Mouse (Mus musculus): Measurements from ENCODE around the gene Aagab. TPM values are rescaled to one million over a fixed set of nuclear protein-coding genes. Genes with fewer than 3 reads are reported as not detected.

Gene Aagab
- polyA plus RNA-seq (2016; fragmentation: Nextera tagmentation; extraction: Ambion mirVana): 27.8 and 28.0 TPM in 2 replicates

DNA sequence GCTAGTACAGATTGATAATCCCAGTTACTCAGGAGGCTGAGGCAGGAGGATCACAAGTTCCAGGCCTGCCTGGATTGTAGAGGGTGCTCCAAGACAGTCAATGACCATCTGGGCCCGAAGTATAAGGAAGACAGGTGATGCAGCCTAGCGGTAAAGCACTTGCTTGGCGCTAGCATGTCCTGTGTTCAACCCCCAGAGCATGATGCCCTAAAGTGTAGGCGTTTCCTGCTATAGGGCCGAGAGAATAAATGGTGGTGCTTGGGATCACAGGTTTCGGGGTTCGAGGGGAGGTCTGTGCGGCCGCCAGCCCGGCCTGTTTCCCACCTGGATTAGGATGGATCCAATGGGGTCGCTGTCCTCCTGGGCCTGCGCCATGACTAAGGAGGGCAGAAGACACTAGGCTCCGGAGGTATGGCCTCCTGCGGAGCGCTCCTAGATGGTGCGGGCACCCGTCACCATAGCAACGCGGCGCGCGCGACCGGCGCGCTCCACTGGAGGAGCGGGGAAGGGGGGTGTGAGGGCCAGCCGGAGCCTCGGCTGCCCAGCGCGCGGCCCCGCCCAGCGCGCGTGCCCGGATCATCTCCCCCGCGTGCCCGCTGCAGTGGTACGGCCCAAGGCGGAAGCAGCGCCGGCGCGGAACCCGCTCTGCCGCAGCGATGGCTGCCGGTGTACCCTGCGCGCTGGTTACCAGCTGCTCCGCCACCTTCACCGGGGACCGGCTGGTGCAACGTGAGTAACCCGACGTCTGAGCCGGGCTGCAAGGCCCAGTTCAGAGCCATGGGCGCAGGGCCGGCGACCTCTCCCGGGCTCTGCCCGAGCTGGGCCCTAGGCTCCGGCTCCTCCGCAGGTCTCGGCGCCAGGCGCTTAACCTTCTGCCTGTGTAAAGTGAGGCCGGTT is at the start of gene Aagab, which contains the start of gene Iqch:
Gene Aagab, plus strand, starts transcription at position 618 of the 897 bp plus-strand sequence.
Gene Iqch, minus strand, starts transcription at position 451 of the 897 bp plus-strand sequence.
- 2% methylated on average over 70 of the region's 70 CpGs for WGBS
- Histone ChIP-seq H3K9me3 (no peaks in the 10 kb centered on the region), H3K4me3 (peak within 1 kb of the TSS; percentile 95), H3K27ac (peak within 1 kb of the TSS; percentile 91), H3K36me3 (no peaks in the 10 kb centered on the region), H3K4me1 (peaks cover 31% of the 10 kb centered on the region), H3K27me3 (ENCODE audit: insufficient read depth, poor library complexity, severe bottlenecking) (no peaks in the 10 kb centered on the region)
- DNase-seq (ENCODE audit: low spot score): peak; percentile 94

DNA sequence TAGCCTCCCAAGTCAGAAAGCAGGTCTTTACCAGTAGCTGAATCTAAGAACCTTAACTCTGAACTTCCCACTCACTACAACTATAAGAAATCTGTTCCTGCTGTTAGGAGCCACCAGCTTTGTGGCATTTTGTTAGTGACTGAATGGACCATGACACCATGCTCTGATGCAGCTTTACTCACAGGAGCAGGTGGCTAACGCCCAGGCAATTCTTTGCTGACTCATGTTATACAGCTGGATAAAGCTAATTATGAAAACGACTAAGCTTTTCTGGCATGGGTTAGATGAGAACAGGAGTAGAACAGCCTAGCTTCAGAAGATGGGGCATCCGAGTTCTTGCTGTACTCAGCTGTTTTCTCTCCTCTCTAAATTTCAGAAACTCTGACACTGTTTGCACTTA is 48.8 kb upstream of the Aagab start:
- H3K9me3 ChIP-seq: no peaks in the 10 kb centered on the region
- no peaks in the 10 kb centered on the region for H3K36me3 ChIP-seq
- no peaks in the 10 kb centered on the region for H3K27me3 ChIP-seq (ENCODE audit: insufficient read depth, poor library complexity, severe bottlenecking)
- WGBS: 73% methylated on average over 3 of the region's 3 CpGs
- H3K4me3 ChIP-seq: no peak overlapping the region
- DNase-seq (ENCODE audit: low spot score): no peak
- peaks cover 13% of the 10 kb centered on the region for H3K4me1 ChIP-seq
- no peak overlapping the region for H3K27ac ChIP-seq

DNA sequence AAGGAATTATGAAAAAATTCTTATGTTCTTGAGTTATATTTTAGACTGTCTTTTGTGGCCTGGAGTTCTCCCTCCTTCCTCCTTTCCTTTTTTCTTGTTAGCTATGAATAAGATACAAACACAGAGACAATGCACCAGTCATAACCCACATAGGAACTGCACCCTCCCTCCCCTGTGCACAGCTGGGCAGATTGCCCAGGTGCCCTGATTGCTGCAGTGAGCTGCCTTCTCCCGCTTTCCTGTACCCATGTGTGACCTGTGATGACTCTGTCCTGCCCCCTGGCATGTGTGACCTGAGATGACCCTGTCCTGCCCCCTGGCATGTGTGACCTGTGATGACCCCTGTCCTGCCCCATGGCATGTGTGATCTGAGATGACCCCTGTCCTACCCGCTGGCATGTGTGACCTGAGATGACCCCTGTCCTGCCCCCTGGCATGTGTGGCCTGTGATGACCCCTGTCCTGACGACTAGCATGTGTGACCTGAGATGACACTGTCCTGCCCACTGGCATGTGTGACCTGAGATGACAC is 46.9 kb upstream of the Aagab start:
- Histone ChIP-seq H3K27me3 (ENCODE audit: insufficient read depth, poor library complexity, severe bottlenecking) (no peaks in the 10 kb centered on the region), H3K4me1 (0 out of 2 replicates have a peak, but pooled peaks cover 3% of the 10 kb centered on the region), H3K4me3 (no peak overlapping the region), H3K9me3 (no peaks in the 10 kb centered on the region), H3K36me3 (no peaks in the 10 kb centered on the region), H3K27ac (no peak overlapping the region)
- 66% methylated on average over 3 of the region's 3 CpGs for WGBS
- no peak for DNase-seq (ENCODE audit: low spot score)

DNA sequence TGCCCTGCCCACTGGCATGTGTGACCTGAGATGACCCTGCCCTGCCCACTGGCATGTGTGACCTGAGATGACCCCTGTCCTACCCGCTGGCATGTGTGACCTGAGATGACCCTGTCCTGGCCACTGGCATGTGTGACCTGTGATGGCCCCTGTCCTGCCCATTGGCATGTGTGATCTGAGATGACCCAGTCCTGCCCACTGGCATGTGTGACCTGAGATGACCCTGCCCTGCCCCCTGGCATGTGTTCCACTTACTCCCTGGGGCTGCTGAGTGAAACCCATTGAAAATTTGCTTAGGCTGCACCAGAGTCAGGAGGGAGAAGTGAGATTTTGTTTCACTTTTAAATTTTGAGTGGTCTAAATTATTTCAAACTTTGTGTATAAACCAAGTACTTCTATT is 46.1 kb upstream of the Aagab start:
- no peak overlapping the region for H3K4me3 ChIP-seq
- 60% methylated on average over 1 of the region's 1 CpGs for WGBS
- no peaks in the 10 kb centered on the region for H3K36me3 ChIP-seq
- no peaks in the 10 kb centered on the region for H3K9me3 ChIP-seq
- no peak overlapping the region for H3K27ac ChIP-seq
- DNase-seq (ENCODE audit: low spot score): no peak
- H3K4me1 ChIP-seq: 0 out of 2 replicates have a peak, but pooled peaks cover 3% of the 10 kb centered on the region
- H3K27me3 ChIP-seq (ENCODE audit: insufficient read depth, poor library complexity, severe bottlenecking): no peaks in the 10 kb centered on the region

DNA sequence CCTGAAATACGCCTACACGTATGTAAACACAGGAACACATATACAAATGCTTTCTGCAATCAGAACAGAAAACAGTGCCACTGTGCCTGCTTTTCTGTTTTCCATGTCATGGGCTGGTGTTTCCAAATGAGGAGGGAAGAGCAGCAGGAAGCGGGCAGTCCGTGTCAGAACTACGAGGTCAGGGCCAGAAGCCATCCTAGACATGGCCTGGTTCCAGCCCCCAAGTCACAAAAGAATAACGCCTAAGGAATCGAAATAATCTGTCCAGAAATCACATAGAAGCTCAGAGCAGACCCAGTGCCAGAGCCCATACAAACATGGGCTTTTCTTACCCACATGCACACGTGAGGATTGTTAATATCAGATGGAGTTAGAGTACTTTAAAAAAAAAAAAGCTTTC is 45.5 kb upstream of the Aagab start:
- no peaks in the 10 kb centered on the region for H3K9me3 ChIP-seq

DNA sequence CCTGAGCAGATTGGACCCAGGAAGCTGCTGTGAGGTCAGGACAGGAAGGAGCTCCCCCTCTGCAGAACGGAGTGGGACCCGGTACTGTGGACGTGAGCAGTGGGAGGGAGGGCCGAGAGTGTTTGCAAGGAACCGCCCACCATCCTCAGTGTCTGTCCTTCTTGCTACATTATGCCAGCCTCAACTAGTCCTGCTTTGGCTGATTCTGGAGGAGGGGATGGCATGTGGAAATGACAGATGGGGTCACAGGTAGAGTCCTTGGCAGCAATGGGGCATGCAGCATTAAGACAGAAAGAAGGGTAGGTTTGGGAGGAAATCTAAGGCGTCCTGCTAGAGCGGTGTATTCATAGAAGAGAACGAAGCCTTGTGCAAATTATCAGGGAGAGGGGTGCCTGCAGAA is 40.5 kb upstream of the Aagab start:
- no peaks in the 10 kb centered on the region for H3K27me3 ChIP-seq (ENCODE audit: insufficient read depth, poor library complexity, severe bottlenecking)
- DNase-seq (ENCODE audit: low spot score): no peak
- no peak overlapping the region for H3K27ac ChIP-seq
- no peak overlapping the region for H3K4me3 ChIP-seq
- WGBS: 67% methylated on average over 8 of the region's 8 CpGs
- H3K9me3 ChIP-seq: no peaks in the 10 kb centered on the region
- H3K4me1 ChIP-seq: peaks cover 5% of the 10 kb centered on the region; the same call in 1 of the 2 replicates
- no peaks in the 10 kb centered on the region for H3K36me3 ChIP-seq

More for the DNA sequence above, 45.5 kb upstream of the Aagab start:
- DNase-seq (ENCODE audit: low spot score): no peak
- Histone ChIP-seq H3K36me3 (no peaks in the 10 kb centered on the region), H3K27ac (no peak overlapping the region), H3K27me3 (ENCODE audit: insufficient read depth, poor library complexity, severe bottlenecking) (no peaks in the 10 kb centered on the region), H3K4me1 (peaks cover 5% of the 10 kb centered on the region; the same call in 1 of the 2 replicates), H3K4me3 (no peak overlapping the region)
- WGBS: 83% methylated on average over 8 of the region's 8 CpGs

DNA sequence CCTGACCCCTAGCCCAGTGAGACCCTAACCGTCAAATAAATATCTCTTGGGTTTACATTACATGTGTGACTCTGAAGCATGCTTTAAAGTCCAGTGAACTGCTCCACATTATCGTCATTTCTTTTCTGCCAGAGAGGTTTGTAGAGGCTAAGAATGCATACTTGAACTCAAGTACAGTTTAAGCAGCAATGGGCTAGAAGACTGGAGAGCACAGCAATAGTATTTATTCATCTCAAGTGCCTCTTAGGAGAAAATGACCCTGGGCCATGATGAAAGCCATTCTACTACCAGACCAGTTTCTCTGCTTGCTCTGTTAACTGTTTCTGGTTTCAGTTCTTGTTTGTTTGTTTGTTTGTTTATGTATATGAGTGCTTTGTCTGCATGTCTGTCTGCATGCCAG is 39.0 kb upstream of the Aagab start:
- Histone ChIP-seq H3K27me3 (ENCODE audit: insufficient read depth, poor library complexity, severe bottlenecking) (no peaks in the 10 kb centered on the region), H3K36me3 (no peaks in the 10 kb centered on the region), H3K27ac (no peak overlapping the region), H3K4me3 (no peak overlapping the region), H3K4me1 (peaks cover 10% of the 10 kb centered on the region), H3K9me3 (no peaks in the 10 kb centered on the region)
- 71% methylated on average over 2 of the region's 2 CpGs for WGBS
- no peak for DNase-seq (ENCODE audit: low spot score)

DNA sequence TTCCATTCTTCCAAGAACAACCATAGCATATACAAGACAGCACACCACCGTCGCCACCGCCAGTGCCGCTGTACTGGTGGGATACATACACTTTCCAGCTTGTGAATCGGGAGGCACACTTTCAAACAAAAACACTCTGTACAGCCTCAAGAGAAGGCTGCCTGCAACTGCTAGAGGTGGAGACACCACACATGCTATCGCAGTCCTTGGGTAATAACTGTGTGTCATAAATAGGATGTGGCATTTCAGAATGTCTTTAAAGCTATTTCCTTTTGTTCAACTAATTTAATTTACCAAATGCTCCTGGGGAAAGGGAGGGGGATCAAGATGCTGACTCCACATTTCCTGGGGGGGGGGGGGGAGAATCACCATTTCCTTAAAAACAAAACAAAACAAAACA is 34.1 kb upstream of the Aagab start:
- H3K4me3 ChIP-seq: no peak overlapping the region
- no peaks in the 10 kb centered on the region for H3K36me3 ChIP-seq
- H3K4me1 ChIP-seq: peaks cover 17% of the 10 kb centered on the region
- 88% methylated on average over 6 of the region's 6 CpGs for WGBS
- H3K9me3 ChIP-seq: no peaks in the 10 kb centered on the region
- no peaks in the 10 kb centered on the region for H3K27me3 ChIP-seq (ENCODE audit: insufficient read depth, poor library complexity, severe bottlenecking)
- H3K27ac ChIP-seq: no peak overlapping the region
- no peak for DNase-seq (ENCODE audit: low spot score)

DNA sequence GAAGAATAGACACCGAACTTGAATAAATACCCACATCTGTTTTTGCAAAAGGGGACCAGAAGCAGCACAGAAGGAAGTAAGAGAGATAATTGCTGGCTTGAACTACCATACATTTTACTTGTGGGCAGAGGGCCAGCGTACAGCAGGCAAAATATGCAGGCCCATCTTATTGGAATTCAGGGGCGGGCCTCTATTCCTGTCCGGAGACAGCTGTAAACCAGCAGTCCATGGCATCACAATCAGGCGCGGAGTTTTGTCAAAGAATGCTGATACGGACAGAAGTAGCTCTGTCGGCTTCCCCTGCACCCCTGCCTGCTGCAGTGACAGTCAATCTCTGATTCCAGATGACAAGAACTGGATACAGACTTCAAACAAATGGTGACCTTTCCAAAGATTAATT is 33.7 kb upstream of the Aagab start:
- peaks cover 17% of the 10 kb centered on the region for H3K4me1 ChIP-seq
- peak; percentile 79 for DNase-seq (ENCODE audit: low spot score)

DNA sequence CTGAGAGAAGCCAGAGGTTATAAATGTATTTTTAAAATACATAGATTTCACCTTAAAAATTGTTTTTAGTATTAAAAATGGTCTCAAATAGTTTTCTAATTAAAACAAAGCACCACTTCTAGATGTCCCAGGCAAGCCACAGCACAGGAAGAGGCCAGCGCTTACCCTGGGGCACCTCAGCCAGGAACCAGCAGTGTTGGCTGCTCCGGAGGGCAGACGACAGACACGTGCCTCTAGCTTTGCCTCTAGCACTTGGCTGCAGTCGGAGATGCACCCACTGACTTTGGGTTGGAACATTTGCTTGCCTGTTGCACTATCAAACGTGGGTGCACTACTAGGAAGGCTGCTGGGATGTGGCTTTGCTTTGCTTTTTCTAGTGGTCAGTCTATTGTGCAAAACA is 30.6 kb upstream of the Aagab start:
- Histone ChIP-seq H3K4me3 (no peak overlapping the region), H3K9me3 (no peaks in the 10 kb centered on the region), H3K27ac (no peak overlapping the region), H3K27me3 (ENCODE audit: insufficient read depth, poor library complexity, severe bottlenecking) (no peaks in the 10 kb centered on the region), H3K36me3 (no peaks in the 10 kb centered on the region), H3K4me1 (peaks cover 17% of the 10 kb centered on the region)
- no peak for DNase-seq (ENCODE audit: low spot score)
- 23% methylated on average over 6 of the region's 6 CpGs for WGBS

More for the DNA sequence above, 33.7 kb upstream of the Aagab start:
- 20% methylated on average over 8 of the region's 8 CpGs for WGBS
- Histone ChIP-seq H3K27ac (no peak overlapping the region), H3K9me3 (no peaks in the 10 kb centered on the region), H3K4me3 (no peak overlapping the region), H3K27me3 (ENCODE audit: insufficient read depth, poor library complexity, severe bottlenecking) (no peaks in the 10 kb centered on the region), H3K36me3 (no peaks in the 10 kb centered on the region)

DNA sequence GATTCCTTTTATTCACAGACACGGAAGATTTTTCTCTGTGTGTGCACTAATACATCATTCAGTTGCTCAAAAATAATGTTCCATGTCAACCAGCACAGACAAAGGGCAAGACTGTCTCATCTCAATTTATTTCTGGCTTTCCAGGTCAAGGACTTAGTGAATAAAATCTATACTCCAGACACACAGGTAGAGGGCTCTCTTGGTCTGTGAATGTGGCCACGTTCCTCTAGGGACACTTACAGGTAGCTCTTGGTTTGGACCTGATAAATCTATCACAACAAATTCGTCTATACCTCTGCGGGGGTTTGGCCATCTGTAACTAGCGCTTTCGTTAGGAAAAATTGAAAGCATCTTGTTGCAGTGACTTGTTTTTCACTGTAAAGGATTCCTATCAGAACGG is 29.6 kb upstream of the Aagab start:
- H3K36me3 ChIP-seq: no peaks in the 10 kb centered on the region
- no peaks in the 10 kb centered on the region; the same call in 1 of the 2 replicates for H3K27me3 ChIP-seq (ENCODE audit: insufficient read depth, poor library complexity, severe bottlenecking)
- H3K4me1 ChIP-seq: peaks cover 17% of the 10 kb centered on the region
- DNase-seq (ENCODE audit: low spot score): no peak
- no peaks in the 10 kb centered on the region for H3K9me3 ChIP-seq
- 76% methylated on average over 7 of the region's 7 CpGs for WGBS
- H3K27ac ChIP-seq: no peak overlapping the region
- no peak overlapping the region for H3K4me3 ChIP-seq

DNA sequence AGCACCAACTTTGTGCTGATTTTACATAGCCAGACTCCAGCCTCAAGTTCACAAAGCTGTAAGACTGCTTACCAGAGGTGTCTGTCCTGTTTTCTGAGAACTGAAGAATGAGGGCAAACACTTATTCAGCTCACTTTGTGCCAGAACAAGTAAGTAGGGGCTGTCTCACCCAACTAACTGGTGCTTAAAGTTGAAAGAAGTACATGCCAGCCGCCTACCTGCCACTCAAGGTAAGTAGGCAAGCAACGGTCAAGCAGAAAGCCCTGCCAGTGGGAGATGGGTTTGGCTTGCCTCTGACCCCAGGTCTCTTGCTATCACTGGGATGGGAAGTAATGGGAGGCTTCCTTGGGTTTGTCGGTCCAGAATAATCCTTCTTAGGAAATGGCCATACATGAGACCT is 25.0 kb upstream of the Aagab start:
- WGBS: 83% methylated on average over 3 of the region's 3 CpGs
- Histone ChIP-seq H3K9me3 (no peaks in the 10 kb centered on the region), H3K4me3 (no peak overlapping the region), H3K27me3 (ENCODE audit: insufficient read depth, poor library complexity, severe bottlenecking) (no peaks in the 10 kb centered on the region; the same call in 1 of the 2 replicates), H3K36me3 (no peaks in the 10 kb centered on the region), H3K4me1 (peaks cover 6% of the 10 kb centered on the region; the same call in 1 of the 2 replicates), H3K27ac (no peak overlapping the region)
- no peak for DNase-seq (ENCODE audit: low spot score)

DNA sequence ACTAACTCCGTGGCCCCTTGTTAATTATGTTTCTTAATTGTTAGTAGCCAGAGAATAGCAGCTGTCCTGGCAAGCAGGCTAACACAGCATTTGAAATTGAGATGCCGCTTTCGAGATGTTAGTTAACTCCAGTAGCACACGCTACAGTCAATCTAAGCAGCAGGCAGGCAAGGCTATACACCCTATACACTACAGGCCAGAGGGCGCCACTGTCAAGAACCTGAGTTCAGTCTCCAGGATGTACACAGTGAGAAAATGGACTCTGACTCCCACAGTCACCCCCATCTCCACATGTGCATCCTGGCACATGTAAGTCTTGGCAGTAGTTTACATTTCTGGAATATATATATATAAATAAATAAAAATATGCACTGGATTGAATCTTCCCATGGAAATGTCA is 22.8 kb upstream of the Aagab start:
- peaks cover 6% of the 10 kb centered on the region; the same call in 1 of the 2 replicates for H3K4me1 ChIP-seq
- H3K27me3 ChIP-seq (ENCODE audit: insufficient read depth, poor library complexity, severe bottlenecking): no peaks in the 10 kb centered on the region; the same call in 1 of the 2 replicates
- 81% methylated on average over 5 of the region's 5 CpGs for WGBS
- DNase-seq (ENCODE audit: low spot score): no peak
- H3K27ac ChIP-seq: no peak overlapping the region
- H3K36me3 ChIP-seq: no peaks in the 10 kb centered on the region
- H3K4me3 ChIP-seq: no peak overlapping the region
- no peaks in the 10 kb centered on the region for H3K9me3 ChIP-seq

Data from heart, embryonic 10.5 days (tissue).